Mouse (Mus musculus) ES-E14 (cell line): ENCODE measurements around the gene Cort.

Source experiments
- CHD2 ChIP-seq: IDR thresholded peaks from 2 replicates; pipeline ENCODE4 v1.6.1; 2014; ENCODE audit warnings: mild to moderate bottlenecking, low read depth, low read length, inconsistent platforms
- HCFC1 ChIP-seq: IDR thresholded peaks from 2 replicates; pipeline ENCODE4 v1.6.1; 2012; ENCODE audit warnings: low read length, inconsistent platforms, borderline replicate concordance; ENCODE audit not compliant: insufficient read depth
- MAFK ChIP-seq: IDR thresholded peaks from 2 replicates; pipeline ENCODE4 v1.6.1; 2014; ENCODE audit warnings: mild to moderate bottlenecking, low read depth, low read length, inconsistent platforms; ENCODE audit not compliant: insufficient read depth
- ZC3H11A ChIP-seq: IDR thresholded peaks from 2 replicates; pipeline ENCODE4 v1.6.1; 2012; ENCODE audit warnings: low read depth, mild to moderate bottlenecking, inconsistent platforms, low read length, borderline replicate concordance

GRCm38 (mm10) chr4:149098571-149098970 lies 28.0 kb downstream of the Cort start:
- TF ChIP-seq MAFK (no peak), ZC3H11A (no peak), HCFC1 (no peak), CHD2 (no peak)
